10 mouse cellular contexts compared by ENCODE assay signal in the genomic region with DNA sequence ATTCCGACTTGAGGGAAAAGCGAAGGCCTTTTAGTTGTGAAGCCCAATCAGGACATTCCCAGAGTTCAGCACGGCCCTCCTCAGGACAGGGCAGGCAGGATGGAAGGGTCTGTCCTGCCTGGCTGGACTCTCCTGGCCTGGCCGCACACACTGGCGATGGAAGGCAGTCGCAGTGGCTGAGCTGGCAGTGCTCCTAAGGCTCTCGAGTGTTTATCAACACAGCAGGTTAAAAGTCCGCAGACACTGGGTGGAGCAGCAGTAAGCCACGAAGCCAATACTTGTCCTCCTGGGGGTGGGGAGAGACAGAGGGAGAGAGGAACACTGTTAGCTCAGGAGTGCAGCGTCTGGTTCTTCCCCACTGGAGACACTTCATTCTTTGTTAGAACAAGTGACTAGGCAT.
DNase-seq lines count a peak whose midpoint lies in the region; ATAC-seq and TF ChIP-seq lines count a peak whose summit lies in the region.
"Had no signal": no experiment of that assay in that cellular context is flagged by ENCODE, and none has a peak within 500 bp of the region (broad histone marks: within the 10 kb centered on the region; RNA-seq: fewer than 3 reads in every experiment).

No protein-coding gene starts in this region.

- H3K4me2 ChIP-seq in heart, postnatal 0 days (ENCODE audit: low read depth, low read length) = no peak overlapping the region
- H3K4me2 ChIP-seq in lung, embryonic 14.5 days = no peak overlapping the region
- no peak overlapping the region for H3K4me2 ChIP-seq in midbrain, embryonic 13.5 days (replicated peaks)
- H3K4me2 ChIP-seq: hindbrain, embryonic 14.5 days had no signal

- no peaks in the 10 kb centered on the region for H3K9me3 ChIP-seq in heart, postnatal 0 days (replicated peaks; ENCODE audit: control insufficient read depth, low read length)
- H3K9me3 ChIP-seq in lung, embryonic 14.5 days (ENCODE audit: low read depth, low read length) = no peaks in the 10 kb centered on the region
- H3K9me3 ChIP-seq in midbrain, embryonic 13.5 days = no peaks in the 10 kb centered on the region

- 22% methylated on average over 10 of the region's 10 CpGs for WGBS in heart, postnatal 0 days
- WGBS in lung, embryonic 14.5 days = 28% methylated on average over 10 of the region's 10 CpGs
- WGBS in midbrain, embryonic 13.5 days = 61% methylated on average over 10 of the region's 10 CpGs

- ATAC-seq in heart, postnatal 0 days (ENCODE audit: insufficient read depth, low read depth) = peak; percentile 69
- ATAC-seq in lung, embryonic 14.5 days (ENCODE audit: insufficient read depth) = 0 out of 2 replicates have a peak, but pooled peaks have one; percentile 14
- no peak for ATAC-seq in midbrain, embryonic 13.5 days

- DNase-seq in cerebellum, adult 18-20 months = peak; percentile 47 to 48
- no peak for DNase-seq in cerebellum, postnatal 4 days (ENCODE audit: low spot score in 2 of 2)
- DNase-seq in cerebellum, postnatal 25 days = peak; percentile 59 to 70
- peak; percentile 45 for DNase-seq in heart, postnatal 0 days (ENCODE audit: low spot score)
- DNase-seq in lung, embryonic 14.5 days = peak; percentile 32
- no peak for DNase-seq in layer of hippocampus, adult 8-10 months (ENCODE audit: low spot score in 2 of 2)
- no peak for DNase-seq in layer of hippocampus, postnatal 10 days (ENCODE audit: low spot score in 2 of 2)

- peak; percentile 13; the same call in 1 of the 2 replicates for TF ChIP-seq CTCF in heart, postnatal 0 days (IDR thresholded peaks at IDR 0.05; ENCODE audit: low read depth)
- no peak for TF ChIP-seq CTCF in lung, embryonic 14.5 days (IDR thresholded peaks at IDR 0.05; ENCODE audit: low read depth)

- no peak overlapping the region for H3K9ac ChIP-seq in heart, postnatal 0 days (replicated peaks; ENCODE audit: low read depth, low read length)
- H3K9ac ChIP-seq in lung, embryonic 14.5 days = no peak overlapping the region
- no peak overlapping the region for H3K9ac ChIP-seq in midbrain, embryonic 13.5 days (replicated peaks)
- H3K9ac ChIP-seq: hindbrain, embryonic 14.5 days; liver, embryonic 14.5 days had no signal

- no peak for TF ChIP-seq EP300 in heart, postnatal 0 days (IDR thresholded peaks at IDR 0.05; ENCODE audit: low read depth)

- peaks cover 13% of the 10 kb centered on the region for H3K4me1 ChIP-seq in heart, postnatal 0 days (ENCODE audit: control insufficient read depth, insufficient read depth)
- no peaks in the 10 kb centered on the region for H3K4me1 ChIP-seq in lung, embryonic 14.5 days (ENCODE audit: insufficient read depth)
- H3K4me1 ChIP-seq in midbrain, embryonic 13.5 days (replicated peaks) = 0 out of 2 replicates have a peak, but pooled peaks cover 3% of the 10 kb centered on the region

- no peaks in the 10 kb centered on the region for H3K27me3 ChIP-seq in heart, postnatal 0 days (ENCODE audit: control insufficient read depth, insufficient read depth, low read length)
- H3K27me3 ChIP-seq in lung, embryonic 14.5 days (ENCODE audit: insufficient read depth, low read length) = no peaks in the 10 kb centered on the region
- H3K27me3 ChIP-seq in midbrain, embryonic 13.5 days = no peaks in the 10 kb centered on the region

- no peak overlapping the region for H3K4me3 ChIP-seq in heart, postnatal 0 days (ENCODE audit: low read depth, low read length)
- H3K4me3 ChIP-seq in lung, embryonic 14.5 days (ENCODE audit: low read depth, low read length) = no peak overlapping the region
- H3K4me3 ChIP-seq in midbrain, embryonic 13.5 days (replicated peaks) = no peak overlapping the region

- H3K27ac ChIP-seq in heart, postnatal 0 days (ENCODE audit: low read depth) = peak overlapping the region; percentile 72
- no peak overlapping the region for H3K27ac ChIP-seq in lung, embryonic 14.5 days (ENCODE audit: low read depth)
- H3K27ac ChIP-seq in midbrain, embryonic 13.5 days = no peak overlapping the region
- H3K27ac ChIP-seq: hindbrain, embryonic 14.5 days; liver, embryonic 14.5 days had no signal

- 0 out of 2 replicates have a peak, but pooled peaks cover 3% of the 10 kb centered on the region for H3K36me3 ChIP-seq in heart, postnatal 0 days (replicated peaks; ENCODE audit: control insufficient read depth, insufficient read depth, low read length)
- no peaks in the 10 kb centered on the region for H3K36me3 ChIP-seq in lung, embryonic 14.5 days (ENCODE audit: insufficient read depth)
- H3K36me3 ChIP-seq in midbrain, embryonic 13.5 days = no peaks in the 10 kb centered on the region

Comparison
In these comparisons a context has a peak if more than half of its experiments do, and no peak if none do; other contexts are left out.
1. DNase-seq: peak in cerebellum, adult 18-20 months (2 of 2), cerebellum, postnatal 25 days (2 of 2), heart, postnatal 0 days (single experiment) and lung, embryonic 14.5 days (single experiment); none in cerebellum, postnatal 4 days (0 of 2), layer of hippocampus, adult 8-10 months (0 of 2) and layer of hippocampus, postnatal 10 days (0 of 2).